Mouse (Mus musculus): Measurements from ENCODE around the gene Txndc2.
A peak's percentile ranks its signal among the peaks of the same experiment; 100 is the strongest.
"Not testable (repeated sequence)": the region's sequence is repeated elsewhere in the genome, so short reads cannot be mapped to it uniquely, and the experiment has no call there.

Txndc2 gene

DNA sequence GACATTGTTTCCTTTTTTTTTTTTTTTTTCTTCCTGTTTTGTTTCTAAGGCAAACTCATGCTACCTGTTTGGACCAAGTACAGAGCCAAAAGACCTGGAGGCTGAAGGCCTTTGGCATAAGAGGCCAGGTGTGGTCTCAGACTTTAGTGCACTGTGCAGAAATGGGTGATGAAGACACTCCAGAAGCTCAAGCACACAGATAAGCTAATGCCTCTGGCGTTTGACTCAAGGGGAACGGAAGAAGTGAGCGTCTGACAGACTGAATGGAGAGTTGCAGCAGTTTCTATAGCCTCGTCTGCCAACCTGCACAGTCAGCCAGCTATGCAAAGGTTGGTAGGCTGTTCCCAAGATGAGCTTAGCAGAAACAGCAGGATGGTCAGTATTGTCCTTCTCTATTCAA, 13.6 kb upstream of the Txndc2 start:
- DNase-seq (ENCODE audit: low spot score), result no peak

DNA sequence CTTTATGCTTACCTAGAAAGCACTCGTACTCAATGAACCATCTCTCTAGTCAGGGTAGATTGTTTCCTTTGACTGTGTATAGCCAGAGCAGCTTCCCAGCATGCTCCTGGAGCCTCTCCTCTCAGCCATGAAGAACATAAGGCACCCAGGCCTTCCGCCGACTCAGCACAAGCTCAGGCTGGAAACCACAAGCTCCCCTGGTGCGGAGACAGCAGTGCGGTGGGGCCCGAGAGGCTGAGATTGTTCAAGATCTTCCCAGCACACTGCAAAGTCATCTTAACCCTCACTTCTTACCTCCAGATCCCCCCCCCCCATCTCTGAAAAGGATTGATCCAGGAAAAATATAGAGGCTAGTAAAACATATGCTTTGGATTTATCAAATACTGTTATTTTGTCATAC, 8.6 kb upstream of the Txndc2 start:
- DNase-seq (ENCODE audit: low spot score), result no peak

DNA sequence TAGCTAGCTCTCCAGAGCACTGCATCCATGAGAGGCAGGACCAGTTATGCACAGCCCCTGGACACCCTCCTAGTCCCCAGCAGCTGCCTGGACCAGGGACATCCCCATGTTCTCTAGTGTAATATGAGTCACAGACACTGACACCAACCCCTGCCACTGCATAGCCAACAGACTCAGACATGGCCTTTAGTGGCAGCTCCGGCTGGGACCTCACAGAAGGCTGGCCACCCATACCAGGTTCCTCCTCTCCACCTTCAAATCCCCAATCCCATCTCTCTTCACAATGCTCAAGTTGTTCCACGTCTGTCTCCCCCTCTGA, 7.2 kb upstream of the Txndc2 start:
- no peak for DNase-seq (ENCODE audit: low spot score)

DNA sequence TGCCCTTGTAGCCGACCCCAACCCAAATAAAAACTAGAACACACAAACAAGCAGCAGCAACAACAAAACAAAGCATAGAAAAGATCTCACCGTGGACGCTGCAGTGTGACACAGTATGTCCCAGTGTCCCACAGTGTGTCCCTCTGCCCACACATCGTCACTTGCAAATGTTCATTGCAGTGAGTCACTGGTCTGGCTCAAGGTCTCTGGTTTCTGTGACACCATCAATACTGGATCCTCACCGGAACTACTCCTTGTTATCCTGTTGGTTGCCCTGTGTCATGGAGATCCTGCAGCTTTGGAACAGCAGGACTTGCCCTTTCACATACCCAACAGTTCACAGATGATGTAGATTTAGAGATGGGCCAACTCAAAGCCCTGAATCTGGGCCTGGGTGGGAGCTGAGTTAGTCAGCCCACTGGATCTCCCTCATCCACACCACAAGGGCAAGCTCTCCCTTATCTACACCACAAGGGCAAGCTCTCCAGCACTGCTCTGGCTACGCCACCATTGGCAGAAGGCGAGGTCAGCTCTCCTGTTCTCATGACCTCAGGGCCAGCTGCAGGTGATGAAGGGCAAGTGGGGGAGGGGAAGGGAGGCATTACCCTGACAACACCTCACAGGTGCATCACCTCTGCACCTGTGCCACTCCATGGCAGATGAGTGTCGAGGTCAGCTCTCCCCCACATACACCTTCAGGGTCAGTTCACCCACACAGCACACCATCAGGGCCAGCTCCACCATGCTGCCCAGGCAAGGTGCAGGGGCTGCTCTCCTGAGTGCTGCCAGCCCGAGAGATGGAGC, 6.6 kb upstream of the Txndc2 start:
- DNase-seq (ENCODE audit: low spot score), result no peak

DNA sequence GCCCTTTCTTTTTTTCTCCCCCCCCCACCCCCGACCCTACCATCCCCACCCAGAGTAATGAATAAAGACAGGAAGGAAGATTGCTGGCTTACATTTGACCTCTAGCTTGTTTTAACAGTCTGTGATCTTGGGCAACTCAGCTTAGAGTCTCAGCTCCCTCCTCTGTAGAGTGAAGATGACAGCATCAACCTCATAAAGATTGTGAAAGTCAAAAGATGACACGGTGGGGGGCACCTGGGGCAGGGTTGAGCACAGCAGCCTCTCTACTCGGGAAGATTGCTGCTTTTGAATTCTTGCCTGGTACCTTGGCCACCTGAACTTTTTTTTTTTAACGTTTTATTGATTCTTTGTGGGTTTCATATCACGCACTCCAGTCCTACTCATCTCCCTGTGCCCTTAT, 6.0 kb upstream of the Txndc2 start:
- no peak for DNase-seq (ENCODE audit: low spot score)

DNA sequence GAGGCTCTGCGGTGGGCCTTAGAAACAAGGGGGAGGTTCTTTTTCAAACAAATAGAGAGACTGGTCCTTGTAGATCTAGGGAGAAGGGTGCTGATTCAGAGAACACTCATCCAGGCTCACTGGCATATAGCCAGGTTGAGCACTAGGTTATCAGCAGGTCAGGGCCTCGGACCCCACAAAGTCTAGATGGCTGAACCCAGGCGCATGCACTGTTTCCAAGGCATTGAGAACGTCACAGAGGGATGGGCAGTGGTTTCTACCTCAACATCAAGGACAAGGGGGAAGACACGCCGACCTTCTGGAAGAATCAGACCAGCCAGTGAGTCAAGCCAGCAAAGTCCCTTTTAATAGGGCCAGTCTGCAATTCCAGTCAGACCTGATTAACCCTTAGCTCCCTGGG, 5.3 kb upstream of the Txndc2 start:
- no peak for DNase-seq (ENCODE audit: low spot score)

DNA sequence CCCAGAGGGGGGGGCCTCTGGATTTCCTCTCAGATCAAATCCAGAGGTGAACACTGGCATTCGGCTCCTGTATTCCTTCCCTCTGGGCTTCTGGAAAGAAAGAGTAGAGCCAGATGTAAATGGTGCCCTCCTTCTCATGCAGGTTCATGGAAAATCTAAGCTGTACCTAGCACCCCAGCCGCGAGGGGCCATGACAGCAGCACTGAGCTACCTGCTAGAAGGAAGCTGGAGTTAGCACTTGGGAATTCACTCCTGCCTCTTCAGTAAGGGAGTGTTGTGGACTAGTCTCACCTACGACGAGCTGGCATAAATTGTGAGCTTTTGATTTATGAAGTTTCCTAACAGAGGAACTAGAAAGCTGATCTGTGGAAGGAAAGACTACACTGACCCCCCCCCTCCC, 1.6 kb upstream of the Txndc2 start:
- no peak for DNase-seq (ENCODE audit: low spot score)

DNA sequence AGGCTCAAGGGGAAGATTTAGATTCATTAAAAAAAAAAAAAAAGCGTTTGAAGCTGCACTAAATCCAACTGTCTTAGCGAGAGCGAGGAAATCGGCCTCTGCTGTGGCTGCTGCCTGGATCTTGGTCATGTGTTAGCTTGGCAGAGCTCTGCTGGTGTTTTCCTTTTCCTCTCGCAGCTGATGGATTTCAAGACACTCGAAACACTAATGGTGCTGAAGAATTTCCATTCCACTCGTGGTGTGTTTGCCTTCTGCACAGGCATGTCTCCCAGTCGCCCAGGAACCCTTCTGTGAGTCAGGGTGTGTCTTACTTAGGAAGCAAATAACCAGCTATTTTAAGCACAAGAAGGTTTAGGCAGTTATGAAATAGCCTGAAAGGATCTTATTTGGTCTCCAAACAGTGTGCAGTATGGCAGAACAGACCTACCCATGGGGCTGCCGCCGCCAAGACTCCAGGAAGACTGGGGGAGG, 1.1 kb upstream of the Txndc2 start:
- DNase-seq (ENCODE audit: low spot score), result peak; percentile 29

DNA sequence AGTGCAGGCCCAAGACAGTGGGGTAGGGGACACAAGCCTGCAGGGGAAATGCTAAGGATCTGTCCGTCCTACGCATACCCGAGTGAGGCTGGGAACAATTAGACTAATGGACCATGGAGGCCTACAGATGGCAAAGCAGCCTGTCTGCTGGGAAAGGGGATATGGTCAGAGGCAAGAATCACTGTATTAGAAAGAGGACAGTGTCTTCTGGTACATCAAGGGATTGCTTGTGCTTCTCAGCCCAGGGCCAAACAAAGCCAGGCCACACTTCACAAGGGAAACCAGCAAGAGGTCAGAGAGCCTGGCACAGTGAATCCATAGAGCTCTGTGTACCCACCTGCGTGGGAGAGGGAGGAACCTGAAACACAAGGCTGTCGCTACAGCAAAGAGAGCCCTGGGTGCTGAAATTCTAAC, 617 bp upstream of the Txndc2 start:
- no peak for DNase-seq (ENCODE audit: low spot score)

DNA sequence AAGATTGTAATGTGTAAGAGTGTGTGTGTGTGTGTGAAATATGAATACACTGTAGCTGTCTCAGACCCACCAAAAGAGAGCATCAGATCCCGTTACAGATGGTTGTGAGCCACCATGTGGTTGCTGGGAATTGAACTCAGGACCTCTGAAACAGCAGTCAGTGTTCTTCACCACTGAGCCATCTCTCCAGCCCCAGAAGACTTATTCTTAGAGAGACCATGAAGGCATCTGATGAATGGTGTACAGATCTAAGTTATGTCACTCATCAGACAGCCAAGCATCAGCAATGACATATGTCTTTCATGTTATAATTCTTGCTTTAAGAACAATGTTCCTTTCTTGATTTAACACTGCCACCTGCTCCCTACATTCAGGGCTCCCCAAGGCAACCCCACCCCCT, 2.8 kb downstream of the Txndc2 start:
- no peak for DNase-seq (ENCODE audit: low spot score)

DNA sequence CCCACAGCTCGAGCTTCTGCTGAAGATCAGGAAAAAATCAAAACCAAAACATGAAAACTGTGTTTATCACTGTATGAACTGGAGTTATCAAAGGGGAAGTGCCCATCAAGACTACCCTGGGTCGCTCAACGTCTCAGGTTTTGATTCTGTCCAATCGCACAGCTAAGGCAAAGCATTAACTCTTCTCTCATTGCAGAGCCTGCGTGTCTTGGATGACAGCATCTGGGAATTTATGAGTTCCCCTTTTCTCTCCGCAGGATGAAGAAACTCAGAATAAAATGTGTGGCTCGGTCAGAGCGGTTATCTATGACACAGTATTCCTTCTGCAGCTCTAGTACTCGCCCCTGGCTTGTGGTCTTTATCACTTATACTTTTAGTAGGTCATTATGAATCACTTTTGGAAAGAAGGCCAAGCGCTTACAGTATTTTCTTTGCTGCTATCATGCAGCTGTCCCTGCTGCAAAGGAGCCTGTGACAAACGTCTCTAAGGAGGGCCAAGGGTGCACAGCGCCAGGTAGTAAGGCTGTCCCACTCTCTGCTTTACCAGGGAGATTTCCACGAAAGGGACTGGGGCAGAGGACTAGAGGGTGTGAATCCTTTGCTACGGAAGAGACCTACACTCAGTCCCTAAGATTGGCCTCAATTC, 6.1 kb downstream of the Txndc2 start:
- DNase-seq (ENCODE audit: low spot score), result no peak

DNA sequence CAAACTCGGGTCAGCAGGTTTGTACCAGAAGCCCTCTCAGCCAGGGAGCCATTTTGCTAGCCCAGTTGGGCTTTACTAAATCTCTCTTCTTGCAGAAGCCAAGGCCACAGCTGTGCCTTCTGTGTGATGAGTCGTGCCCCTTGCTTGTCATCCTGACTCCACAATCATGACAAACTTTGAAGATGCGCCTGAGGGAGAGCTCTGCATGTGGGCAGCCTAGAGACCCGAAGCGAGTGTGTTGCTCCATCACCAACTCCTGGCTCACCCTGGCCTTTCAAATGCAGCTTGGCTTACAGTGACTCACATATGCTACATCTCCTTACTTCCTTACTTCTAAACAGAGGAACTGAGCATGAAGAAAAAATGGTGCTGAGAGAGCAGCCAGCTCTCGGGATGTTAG, 12.0 kb downstream of the Txndc2 start:
- DNase-seq (ENCODE audit: low spot score), result no peak

DNA sequence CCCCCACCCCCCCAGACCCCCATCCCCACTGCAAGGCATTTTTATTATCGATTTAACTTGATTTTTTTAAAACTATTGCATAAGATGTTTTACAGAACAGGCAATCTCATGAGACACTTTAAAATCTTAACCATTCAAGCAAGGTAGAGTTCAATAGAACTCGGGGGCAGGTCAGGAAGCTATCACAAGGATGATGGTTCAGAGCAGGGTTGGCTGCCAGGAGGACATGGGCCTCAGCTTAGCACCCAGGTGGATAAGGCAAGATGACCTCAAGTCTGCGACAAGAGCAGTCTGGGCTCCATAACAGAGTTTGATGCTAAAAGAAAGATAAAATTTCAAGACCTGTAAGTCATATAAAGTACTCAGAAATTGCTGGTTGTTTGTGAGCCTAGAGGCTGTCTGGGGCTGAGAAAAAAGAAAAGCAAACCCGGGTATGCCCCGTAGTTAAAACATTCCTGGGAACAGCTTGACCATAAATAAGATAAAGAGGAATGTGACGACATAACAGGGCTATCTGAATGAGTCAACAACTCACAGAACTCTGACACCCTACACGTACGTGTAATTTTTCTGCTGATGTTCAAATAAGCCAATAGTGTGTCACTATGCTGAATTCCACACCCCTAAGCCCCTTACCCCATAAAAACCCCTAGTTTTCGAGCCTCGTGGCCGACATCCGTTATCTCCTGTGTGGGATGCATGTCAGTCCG, 13.0 kb downstream of the Txndc2 start:
- not testable (repeated sequence) for DNase-seq (ENCODE audit: low spot score)

DNA sequence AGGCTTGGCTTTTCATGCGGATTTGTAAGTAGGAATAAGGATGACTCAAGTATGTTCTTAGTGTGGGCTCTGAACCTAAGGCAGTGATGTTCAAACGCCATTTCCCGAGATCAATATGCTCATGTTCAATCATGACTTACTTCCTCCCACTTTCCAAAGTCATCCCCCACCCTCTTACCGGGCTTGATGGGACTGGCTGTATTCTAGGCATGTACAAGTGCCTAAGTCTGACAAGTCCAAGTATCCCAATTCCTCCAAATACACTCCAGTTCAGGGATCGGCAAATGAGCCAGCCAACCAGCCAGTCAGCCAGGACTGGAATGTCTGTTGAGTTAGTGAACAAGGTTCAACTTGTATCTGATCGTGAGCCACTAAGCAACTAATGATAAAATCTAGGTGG, 15.7 kb downstream of the Txndc2 start:
- no peak for DNase-seq (ENCODE audit: low spot score)

DNA sequence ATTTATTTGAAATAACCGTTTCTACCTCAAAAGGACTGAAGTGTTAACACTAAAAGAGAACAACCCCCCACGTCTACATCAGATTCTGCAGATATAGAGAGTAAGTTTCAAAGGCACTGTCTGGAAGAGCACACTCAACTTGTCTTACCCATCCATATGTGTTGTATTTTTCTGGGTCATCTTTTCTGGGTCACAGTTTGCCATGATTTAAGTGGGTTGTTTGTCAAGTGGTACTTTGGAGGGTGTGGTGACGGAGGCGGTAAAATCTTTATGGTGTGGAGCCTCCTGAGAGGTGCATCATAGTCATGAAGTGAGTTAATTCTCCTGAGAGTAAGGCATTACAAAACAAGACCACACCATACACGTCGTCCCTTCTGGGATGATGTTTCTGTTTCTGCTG, 16.4 kb downstream of the Txndc2 start:
- no peak for DNase-seq (ENCODE audit: low spot score)

DNA sequence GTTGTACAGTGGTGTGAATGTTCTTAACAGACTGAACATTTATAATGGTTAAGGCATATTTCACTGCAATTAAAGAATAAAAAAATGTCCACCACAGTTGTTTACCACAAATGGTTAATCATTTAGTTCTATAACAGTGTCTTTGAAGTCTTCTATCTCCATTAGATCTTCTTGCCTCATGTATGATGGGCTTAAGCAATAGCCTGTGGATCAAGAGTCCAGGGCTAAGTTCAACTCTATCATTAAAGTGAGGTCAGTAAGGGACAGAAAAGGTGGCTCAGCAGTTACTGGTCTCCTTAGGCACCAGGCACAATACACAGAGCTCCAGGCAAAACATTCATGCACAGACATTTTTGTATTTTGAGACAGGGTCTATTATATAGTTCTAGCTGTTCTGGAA, 18.8 kb downstream of the Txndc2 start:
- DNase-seq (ENCODE audit: low spot score), result no peak

DNA sequence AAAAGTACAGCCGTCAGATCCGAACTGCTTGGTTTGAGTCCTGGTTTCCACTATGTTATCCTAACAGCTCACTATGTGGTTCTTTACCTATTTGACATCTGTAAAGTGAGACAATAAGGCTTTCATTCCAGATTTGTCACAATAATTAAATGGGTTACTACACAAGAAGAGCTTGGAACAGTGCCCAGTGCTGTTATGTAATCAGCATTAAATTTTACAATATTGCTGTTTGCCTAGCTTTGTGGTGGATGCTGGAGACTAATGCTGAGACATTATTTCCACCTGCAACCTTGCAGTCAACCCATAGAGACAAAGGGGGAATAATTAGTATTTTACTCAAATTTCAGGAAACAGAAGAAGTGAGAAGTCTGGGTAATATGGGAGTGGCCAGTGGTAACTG, 23.5 kb downstream of the Txndc2 start:
- DNase-seq (ENCODE audit: low spot score), result no peak

DNA sequence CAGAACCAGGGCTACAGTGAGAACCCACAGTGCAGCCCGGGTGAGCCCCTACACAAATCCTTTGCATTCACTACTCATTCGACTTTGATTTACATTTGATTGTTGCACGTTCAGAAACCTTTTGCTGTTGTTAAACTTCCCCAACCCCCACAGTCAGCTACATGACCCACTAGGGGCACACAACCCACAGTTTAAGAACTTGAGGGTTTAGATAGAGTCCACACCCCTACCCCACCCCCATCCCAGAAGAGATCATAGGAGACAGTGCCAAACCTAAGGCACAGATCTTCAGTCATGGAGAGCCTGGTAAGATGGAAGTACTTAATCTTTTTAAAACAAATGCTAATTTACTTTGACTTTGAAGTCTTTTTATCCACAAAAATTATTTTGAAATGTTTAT, 26.3 kb downstream of the Txndc2 start:
- no peak for DNase-seq (ENCODE audit: low spot score)

DNA sequence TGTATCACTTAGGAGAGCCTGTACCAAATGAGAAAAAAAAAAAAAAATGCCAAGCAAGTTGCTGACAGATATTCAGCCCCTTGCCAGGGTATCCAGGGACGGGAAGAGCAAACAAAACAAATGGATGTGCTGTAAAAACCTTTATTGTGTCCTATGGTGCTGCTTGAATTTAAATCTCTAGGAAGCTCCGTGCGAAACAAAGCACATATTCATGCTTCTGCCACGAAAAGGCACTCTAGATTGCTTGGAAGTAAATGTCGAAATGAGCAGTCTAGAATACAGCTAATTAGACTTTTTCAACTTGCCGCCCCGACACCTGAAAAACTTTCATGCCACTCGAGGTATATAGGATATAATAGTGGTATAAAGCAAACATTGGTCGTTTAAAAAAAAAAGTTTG, 27.5 kb downstream of the Txndc2 start:
- DNase-seq (ENCODE audit: low spot score), result no peak

DNA sequence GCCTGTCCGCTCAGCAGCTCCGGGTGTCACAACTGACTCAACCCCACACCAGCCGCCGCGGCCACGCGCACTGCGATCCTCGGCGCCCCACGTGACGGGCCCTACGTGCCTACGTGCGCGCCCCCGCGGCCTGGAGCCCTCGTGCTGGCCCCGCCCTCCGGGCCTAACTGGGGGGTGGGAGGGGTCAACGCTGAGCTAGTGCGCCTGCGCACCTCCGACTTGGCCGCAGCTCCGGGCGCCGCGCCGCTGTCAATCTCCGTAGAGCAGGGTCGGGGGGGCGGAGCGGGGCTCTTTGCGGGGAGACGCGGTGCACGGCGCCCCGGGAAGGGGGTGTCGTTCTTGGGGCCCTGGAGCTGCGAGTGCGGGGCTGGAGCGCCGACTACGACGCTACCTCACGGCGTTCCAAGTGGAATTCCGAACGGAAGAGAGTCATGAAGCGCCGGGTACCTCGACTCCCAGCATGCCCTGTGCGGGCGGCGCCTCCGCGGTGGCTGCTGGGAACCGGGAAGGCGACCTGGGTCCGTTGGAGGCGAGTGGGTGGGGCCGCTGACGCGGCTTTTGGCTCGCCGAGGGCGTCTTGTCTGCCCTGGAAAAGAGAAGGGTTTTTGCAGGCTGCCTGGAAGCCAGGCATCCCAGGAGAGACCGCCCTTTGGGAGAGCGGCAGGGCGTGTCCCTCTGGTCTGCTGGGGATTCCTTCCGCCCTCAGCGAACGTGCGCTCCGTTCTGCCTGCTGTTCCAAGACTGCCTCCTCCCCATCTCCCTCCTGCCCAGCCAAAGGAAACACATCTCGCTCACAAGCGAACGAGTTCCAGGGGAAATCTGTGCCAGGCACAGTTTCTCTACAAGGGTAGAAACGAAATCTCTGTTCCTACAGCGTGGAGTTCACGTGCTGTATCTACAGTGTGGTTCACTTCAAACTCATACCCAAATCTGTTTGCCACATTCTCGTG, 28.2 kb downstream of the Txndc2 start, which contains the start of gene Vapa:
Vapa (minus strand) TSS at position 93 of the 950 bp plus-strand sequence.
- peak; percentile 98 for DNase-seq (ENCODE audit: low spot score)

DNA sequence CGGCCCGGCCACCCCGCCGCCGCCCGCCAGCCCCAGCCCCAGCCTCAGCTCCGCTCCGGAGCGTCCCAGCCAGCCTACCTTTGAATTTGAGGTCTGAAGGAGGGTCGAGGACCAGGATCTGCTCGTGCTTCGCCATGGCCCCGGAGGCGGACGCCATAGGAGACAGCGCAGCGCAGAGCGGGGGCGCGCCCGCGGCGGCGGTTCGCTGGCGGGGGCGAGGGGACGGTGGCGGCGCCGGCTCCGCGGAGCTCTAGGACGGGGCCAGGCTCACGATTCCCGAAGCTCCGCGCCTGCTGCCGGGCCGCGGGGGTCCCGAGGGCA, 28.9 kb downstream of the Txndc2 start:
- DNase-seq (ENCODE audit: low spot score), result no peak
